Mouse (Mus musculus) kidney, adult 9 months (tissue): ENCODE results near the gene Gpr179.
"Not testable (repeated sequence)": the region's sequence is repeated elsewhere in the genome, so short reads cannot be mapped to it uniquely, and the experiment has no call there.

Experiments used
- DNase-seq: peaks from one replicate; pipeline ENCODE4 v3.0.0; 2022

Gpr179 gene

GRCm38 (mm10) chr11:97315504-97316503, 36.1 kb downstream of the Gpr179 start, which contains the start of gene Mrpl45:
Mrpl45 (plus strand) TSS chr11:97315716.
- peak; percentile 100 for DNase-seq

DNA sequence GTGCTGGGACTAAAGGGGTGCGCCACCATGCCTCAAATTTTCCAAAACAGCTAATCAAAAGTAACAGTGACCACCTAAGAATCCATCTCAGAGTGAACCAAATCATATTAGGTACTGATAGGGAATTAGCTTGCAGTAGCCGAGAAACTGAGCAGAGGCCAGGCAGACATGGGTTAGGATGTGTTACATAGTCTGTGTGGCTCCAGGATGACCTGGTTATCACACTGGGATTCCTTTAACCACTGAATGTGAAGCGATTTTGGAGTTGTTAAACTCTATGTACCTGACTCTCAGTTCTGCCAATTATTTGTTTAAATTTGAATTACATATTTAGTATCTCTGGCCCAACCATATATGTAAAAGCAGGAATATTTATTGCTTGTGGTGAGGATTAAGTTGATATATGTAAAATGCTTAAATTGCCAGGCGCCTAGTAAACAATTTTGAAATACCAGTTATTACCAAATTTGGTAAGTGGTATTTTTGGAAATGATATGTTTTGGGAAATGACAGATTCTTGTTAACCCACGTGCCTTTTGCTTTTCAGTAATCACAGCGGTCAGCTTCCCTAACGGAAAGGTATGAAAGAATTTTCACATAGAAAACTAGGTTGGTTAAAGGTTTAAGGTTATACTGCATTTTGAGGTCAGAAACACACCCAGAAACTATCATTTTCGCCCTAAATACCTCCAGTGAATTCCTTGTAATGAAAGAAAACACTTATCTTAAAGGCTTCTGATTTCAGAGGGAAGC, 37.0 kb downstream of the Gpr179 start:
- no peak for DNase-seq

- peak; percentile 42 for DNase-seq
Observed at GRCm38 (mm10) chr11:97314110-97314509, 37.8 kb downstream of the Gpr179 start.

DNA sequence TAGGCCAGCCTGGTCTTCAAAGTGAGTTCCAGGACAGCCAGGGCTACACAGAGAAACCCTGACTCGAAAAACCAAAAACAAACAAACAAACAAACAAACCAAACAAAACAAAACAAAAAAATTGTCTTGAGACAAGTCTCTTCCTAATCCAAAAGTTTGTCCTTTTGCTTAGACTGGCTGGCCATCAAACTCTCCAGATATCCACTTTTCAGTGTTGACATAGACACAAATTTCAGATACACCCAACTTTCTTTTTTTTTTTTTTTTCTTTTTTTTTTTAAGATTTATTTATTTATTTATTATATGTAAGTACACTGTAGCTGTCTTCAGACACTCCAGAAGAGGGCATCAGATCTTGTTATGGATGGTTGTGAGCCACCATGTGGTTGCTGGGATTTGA, 39.0 kb downstream of the Gpr179 start:
- not testable (repeated sequence) for DNase-seq

GRCm38 (mm10) chr11:97310895-97311631, 40.8 kb downstream of the Gpr179 start:
- DNase-seq, result peak; percentile 25

DNA sequence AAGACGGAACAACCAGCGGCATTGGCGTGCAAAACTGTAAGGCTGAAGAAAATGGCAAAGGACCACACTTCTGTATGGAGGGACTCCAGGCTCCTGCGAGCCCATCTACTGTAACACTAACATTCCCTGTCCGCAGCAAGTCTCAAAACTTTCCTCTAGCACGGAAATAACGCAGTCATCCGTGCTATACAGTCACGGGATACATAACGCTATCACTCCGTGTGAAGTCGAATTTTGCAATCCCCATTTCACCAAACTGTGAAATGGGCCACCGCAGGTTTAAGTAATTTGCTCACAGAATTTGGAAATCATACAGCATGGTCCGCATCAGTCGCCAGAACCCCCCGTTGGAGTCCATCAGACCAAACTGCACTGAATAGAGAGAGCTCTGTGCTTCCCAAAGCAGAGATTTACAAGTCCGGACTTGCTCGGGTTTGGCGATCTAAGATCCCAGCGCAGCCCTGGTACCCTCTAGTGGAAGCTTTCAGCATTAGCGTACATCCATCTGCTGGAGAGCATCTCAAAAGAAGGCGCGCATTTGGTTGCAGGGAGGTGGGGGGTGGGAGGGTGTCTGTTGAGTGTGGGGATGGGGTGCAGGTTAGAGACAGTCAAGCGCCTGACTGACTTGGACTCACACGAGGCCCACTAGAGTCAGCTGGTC, 41.8 kb downstream of the Gpr179 start:
- DNase-seq, result peak; percentile 85

GRCm38 (mm10) chr11:97309451-97309836, 42.4 kb downstream of the Gpr179 start:
- DNase-seq, result peak; percentile 72

GRCm38 (mm10) chr11:97308806-97309450, 42.9 kb downstream of the Gpr179 start:
- no peak for DNase-seq

GRCm38 (mm10) chr11:97307294-97308069, 44.4 kb downstream of the Gpr179 start:
- no peak for DNase-seq

DNA sequence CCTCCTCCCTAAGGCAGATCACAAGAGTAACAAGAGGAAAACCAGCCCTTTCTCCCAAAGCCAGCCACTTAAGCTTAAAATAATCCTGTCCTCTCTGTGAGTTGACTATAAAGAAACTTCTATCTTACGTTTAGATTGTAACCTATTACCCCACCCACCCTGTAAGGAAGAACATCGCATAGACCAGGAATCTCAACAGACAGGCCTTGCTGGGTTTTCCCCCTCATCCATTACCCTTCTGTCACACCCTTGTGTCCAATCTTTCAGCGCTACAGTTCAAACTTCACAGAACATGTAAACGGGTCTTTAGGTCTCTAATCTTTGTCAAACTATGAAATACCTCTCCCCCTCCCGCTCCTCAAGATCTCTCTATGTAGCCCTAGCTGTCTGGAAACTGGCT, 47.2 kb downstream of the Gpr179 start:
- no peak for DNase-seq

DNA sequence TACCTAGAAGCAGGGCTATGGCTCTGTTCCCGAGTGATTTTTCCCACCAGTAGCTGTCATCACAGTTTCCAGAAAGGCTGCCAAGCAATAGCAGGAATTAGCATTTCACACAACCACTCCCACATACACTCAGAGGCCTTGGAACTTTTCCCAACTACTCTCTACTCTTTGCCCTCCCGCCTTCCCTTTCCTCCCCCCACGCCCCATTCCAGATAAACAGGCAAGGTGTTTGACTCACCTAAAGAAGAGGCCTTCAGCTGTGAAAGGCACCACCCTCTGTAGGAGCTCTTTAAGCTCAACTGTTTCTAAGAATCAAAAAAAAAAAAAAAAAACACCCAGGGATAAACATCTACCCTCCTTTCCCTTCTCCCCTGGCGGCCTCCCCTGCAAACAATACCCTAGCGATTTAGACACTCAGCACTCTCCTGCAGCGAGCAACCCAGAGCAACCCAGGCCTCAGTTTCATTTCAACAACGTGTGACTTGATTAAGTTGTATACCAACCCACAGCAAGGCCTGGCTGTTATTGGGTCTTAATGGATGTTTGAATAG, 49.6 kb downstream of the Gpr179 start:
- peak; percentile 80 for DNase-seq

- DNase-seq, result no peak
Observed at GRCm38 (mm10) chr11:97301406-97301805, 50.5 kb downstream of the Gpr179 start.

DNA sequence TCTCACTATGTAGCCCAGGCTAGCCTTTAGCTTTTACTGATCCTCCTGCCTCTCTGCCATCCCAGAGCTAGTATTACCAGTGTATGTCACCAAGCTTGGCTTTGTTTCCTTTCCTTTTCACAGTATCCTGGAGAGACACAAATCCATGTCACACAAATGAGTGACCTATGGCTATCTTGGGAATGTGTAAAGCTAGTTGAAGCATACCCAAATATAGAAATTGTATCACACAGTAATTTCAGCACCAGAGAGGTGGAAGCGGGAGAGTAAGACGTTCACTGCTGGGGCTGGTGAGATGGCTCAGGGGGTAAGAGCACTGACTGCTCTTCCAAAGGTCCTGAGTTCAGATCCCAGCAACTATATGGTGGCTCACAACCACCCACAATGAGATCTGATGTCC, 51.9 kb downstream of the Gpr179 start:
- no peak for DNase-seq

DNA sequence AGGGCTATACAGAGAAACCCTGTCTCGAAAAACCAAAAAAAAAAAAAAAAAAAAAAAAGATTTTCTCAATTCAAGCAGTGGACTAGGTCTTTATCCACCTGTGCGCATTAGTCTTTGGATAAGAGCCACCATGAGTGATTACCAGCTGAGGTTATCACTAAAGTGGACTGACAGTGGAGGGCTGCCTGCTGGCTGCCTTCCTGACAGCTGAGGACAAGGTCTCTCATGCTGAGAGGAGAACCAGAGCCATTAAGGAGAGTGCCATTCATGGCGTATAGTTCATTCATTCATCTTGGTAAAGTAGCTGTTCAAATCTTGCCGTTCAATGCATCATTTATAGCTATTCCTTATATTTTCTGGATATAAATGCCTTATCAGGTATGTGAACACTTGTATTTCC, 55.3 kb downstream of the Gpr179 start:
- DNase-seq, result no peak

- no peak for DNase-seq
Observed at GRCm38 (mm10) chr11:97292731-97293130, 59.1 kb downstream of the Gpr179 start.

DNA sequence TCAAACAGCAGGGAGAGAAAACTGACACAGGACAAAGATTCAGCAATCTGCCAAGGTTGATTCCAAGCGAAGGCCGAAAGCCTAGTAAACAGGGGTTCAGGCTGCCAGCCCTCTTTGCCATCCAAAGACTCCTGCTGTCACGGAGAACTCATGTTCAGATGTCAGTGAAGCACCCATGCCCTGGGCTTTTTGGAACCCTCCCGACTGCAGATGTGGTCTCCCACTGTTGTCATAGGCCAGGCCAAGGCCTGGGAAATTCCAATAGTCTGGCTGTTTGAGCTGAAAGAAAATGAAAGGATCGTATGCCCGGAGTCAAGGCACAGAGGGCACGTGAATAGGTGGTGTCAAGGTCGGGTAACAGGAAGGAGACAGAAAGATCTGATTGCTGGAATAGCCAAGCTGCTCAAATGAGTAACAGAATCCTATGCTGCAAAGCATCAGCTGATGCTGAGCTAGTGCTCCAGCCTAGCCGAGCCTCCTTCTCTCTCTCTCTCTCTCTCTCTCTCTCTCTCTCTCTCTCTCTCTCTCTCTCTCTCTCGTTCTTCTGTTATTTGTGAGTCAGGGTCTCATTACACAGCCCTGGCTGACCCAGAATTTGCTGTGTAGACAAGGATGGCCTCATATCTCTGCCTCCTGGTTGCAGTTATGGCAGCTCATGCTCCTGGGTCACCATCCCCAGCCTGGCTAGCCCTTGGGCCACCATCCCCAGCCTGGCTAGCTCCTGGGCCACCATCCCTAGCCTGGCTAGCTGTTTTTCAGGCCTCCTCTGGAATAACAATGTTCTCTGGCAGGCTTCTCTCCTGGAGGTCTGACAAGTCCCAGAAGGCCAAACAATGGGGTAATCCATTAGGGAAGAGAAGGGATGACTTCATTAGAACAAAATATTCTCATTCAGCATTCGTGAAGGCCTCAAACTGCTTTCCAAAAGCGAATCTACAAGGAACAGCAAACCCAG, 62.3 kb downstream of the Gpr179 start:
- no peak for DNase-seq

- DNase-seq, result no peak
Observed at GRCm38 (mm10) chr11:97287643-97288042, 64.2 kb downstream of the Gpr179 start.

DNA sequence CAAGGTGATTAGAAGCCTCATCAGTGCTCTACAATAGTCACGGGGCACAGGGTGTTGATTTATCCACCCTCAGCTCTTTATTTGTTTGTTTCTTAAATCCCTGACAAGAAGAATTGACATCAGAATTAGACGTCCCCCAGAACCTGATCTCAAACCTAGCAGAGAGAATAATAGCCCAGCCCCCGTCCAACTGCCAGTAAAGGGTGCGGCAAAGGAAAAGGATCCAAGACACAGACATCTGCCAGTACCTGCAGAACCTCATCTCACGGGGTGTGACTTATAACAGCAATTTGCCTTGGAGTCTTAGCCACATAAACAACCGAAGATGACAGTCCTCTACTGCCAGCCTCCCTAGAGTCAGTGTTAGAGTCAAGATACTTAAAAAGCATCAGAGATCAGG, 64.9 kb downstream of the Gpr179 start:
- no peak for DNase-seq
